Mouse (Mus musculus) heart, postnatal 4 days (tissue): ENCODE measurements around the gene Tmem140. TPM values are rescaled to one million over a fixed set of nuclear protein-coding genes. Genes with fewer than 3 reads are reported as not detected.

Source experiments
- DNase-seq: peaks from one replicate; pipeline ENCODE4 v3.0.0; 2021
- total RNA-seq, 2 experiments: library from RNA; stranded (reverse); gene quantifications; 2 replicates each; pipeline ENCODE4 v1.2.3; 2021

Tmem140 gene
- 10 to 100 TPM in 1 of 2 experiments, 1 to 10 TPM in 1; 4.6 to 10.6 TPM for total RNA-seq

- DNase-seq = peak; percentile 42
Measured at GRCm38 (mm10) chr6:34862791-34863403, at the start of gene Tmem140. Gene Tmem140 (plus strand): TSS chr6:34863146.

GRCm38 (mm10) chr6:34824406-34824805 lies 38.5 kb upstream of the Tmem140 start:
- DNase-seq = no peak

GRCm38 (mm10) chr6:34832352-34832751 lies 30.6 kb upstream of the Tmem140 start:
- DNase-seq = no peak

- DNase-seq = no peak
Measured at GRCm38 (mm10) chr6:34861546-34862053, 1.3 kb upstream of the Tmem140 start.

- DNase-seq = no peak
Measured at GRCm38 (mm10) chr6:34862381-34862780, 565 bp upstream of the Tmem140 start.

GRCm38 (mm10) chr6:34863786-34864514 lies 1.0 kb downstream of the Tmem140 start:
- DNase-seq = no peak

GRCm38 (mm10) chr6:34865213-34865612 lies 2.3 kb downstream of the Tmem140 start:
- peak; percentile 39 for DNase-seq

GRCm38 (mm10) chr6:34865711-34866593 lies 3.0 kb downstream of the Tmem140 start:
- DNase-seq = peak; percentile 39

GRCm38 (mm10) chr6:34866786-34867185 lies 3.8 kb downstream of the Tmem140 start:
- no peak for DNase-seq

- no peak for DNase-seq
Measured at GRCm38 (mm10) chr6:34867301-34867994, 4.5 kb downstream of the Tmem140 start.

- no peak for DNase-seq
Measured at GRCm38 (mm10) chr6:34867995-34868350, 5.0 kb downstream of the Tmem140 start.

- DNase-seq = no peak
Measured at GRCm38 (mm10) chr6:34868507-34869217, 5.7 kb downstream of the Tmem140 start.

GRCm38 (mm10) chr6:34869225-34869915 lies 6.4 kb downstream of the Tmem140 start:
- no peak for DNase-seq

GRCm38 (mm10) chr6:34870136-34870535 lies 7.2 kb downstream of the Tmem140 start:
- DNase-seq = no peak

GRCm38 (mm10) chr6:34870724-34871123 lies 7.8 kb downstream of the Tmem140 start:
- DNase-seq = no peak

GRCm38 (mm10) chr6:34871929-34872328 lies 9.0 kb downstream of the Tmem140 start:
- no peak for DNase-seq

- no peak for DNase-seq
Measured at GRCm38 (mm10) chr6:34872871-34873270, 9.9 kb downstream of the Tmem140 start.

GRCm38 (mm10) chr6:34874101-34874921 lies 11.4 kb downstream of the Tmem140 start:
- peak; percentile 83 for DNase-seq

- DNase-seq = peak; percentile 38
Measured at GRCm38 (mm10) chr6:34875268-34875761, 12.4 kb downstream of the Tmem140 start.
